Mouse (Mus musculus): ENCODE measurements at regions not wholly inside any gene's neighbourhood (a gene's known extent, or its start where the extent isn't known, plus 50 kb on each side); places are given as distances from the start of the nearest gene placed in this dataset.

- no peak for TF ChIP-seq EP300 (IDR thresholded peaks at IDR 0.05; ENCODE audit: low read depth)
- TF ChIP-seq CTCF (IDR thresholded peaks at IDR 0.05; ENCODE audit: low read depth), result no peak
Observed at GRCm38 (mm10) chr13:70903150-70903549, 61.5 kb upstream of the Adamts16 start.

All from liver, postnatal 0 days (tissue).